Mouse (Mus musculus) hindbrain, embryonic 15.5 days (tissue): Measurements from ENCODE around the gene Llgl2. TPM values are rescaled to one million over a fixed set of nuclear protein-coding genes. Genes with fewer than 3 reads are reported as not detected.

ENCODE experiments used
- ATAC-seq: fragments of 200-750 bp; cut with Nextera tagmentation; 2 replicates; pipeline ENCODE4 v1.8.0; 2017; ENCODE audit warnings: low read depth, moderate number of reproducible peaks, moderate TSS enrichment; ENCODE audit not compliant: low FRiP score
- H3K27ac ChIP-seq: fragments of 300-500 bp; sonication (generic); replicated peaks from 2 replicates; pipeline ENCODE4 v1.5.1; 2015; ENCODE audit warnings: mild to moderate bottlenecking, inconsistent platforms
- H3K27me3 ChIP-seq: fragments of 300-500 bp; sonication (generic); 2 replicates; pipeline ENCODE4 v1.6.1; 2015; ENCODE audit warnings: control low read depth, inconsistent platforms
- H3K36me3 ChIP-seq: fragments of 300-500 bp; sonication (generic); 2 replicates; pipeline ENCODE4 v1.6.1; 2015; ENCODE audit warnings: control low read depth, inconsistent platforms
- H3K4me1 ChIP-seq: fragments of 300-500 bp; sonication (generic); replicated peaks from 2 replicates; pipeline ENCODE4 v1.6.1; 2015; ENCODE audit warnings: control low read depth, inconsistent platforms
- H3K4me2 ChIP-seq: fragments of 300-500 bp; sonication (generic); 2 replicates; pipeline ENCODE4 v1.6.1; 2015; ENCODE audit warnings: moderate library complexity, mild to moderate bottlenecking, inconsistent platforms
- H3K4me3 ChIP-seq: fragments of 300-500 bp; sonication (generic); 2 replicates; pipeline ENCODE4 v1.5.1; 2015; ENCODE audit warnings: mild to moderate bottlenecking, inconsistent platforms
- H3K9ac ChIP-seq: fragments of 300-500 bp; sonication (generic); 2 replicates; pipeline ENCODE4 v1.6.1; 2015; ENCODE audit warnings: inconsistent platforms
- H3K9me3 ChIP-seq: fragments of 300-500 bp; sonication (generic); 2 replicates; pipeline ENCODE4 v1.6.1; 2016; ENCODE audit warnings: control low read depth, inconsistent platforms
- WGBS: fragments of 180-500 bp; shearing (Covaris S2); methylation state at CpG from one replicate; pipeline ENCODE4 v1.1.7; 2015; 5-methylcytosine and 5-hydroxymethylcytosine counted together
- polyA plus RNA-seq: library from polyadenylated mRNA; unstranded; fragments of >200 nt; fragmentation: Nextera tagmentation; extraction: Ambion mirVana; gene quantifications from 2 replicates; pipeline ENCODE4 v1.2.1, GENCODE M21; 2015

Gene Llgl2
- polyA plus RNA-seq, 1 experiment from 2014 or later: 1.3 TPM

DNA sequence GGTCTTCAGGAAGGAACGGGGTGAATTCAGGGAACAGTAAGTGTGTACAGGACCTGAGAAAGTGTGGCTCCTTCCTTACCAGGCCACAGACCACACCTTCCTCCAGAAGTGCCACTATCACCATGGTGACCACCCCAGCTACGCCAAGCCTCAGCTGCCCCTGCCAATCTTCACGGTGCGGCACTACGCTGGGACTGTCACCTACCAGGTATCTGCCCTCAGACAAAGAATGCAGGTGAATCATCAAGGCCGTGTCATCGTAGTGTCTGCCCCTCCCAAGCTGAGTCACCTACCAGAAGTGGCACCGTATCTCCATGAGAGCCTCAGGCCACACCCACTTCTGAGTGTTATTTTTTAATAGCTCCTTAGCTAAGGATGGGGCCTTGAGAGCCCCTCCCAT lies 45.5 kb downstream of the Llgl2 start:
- Histone ChIP-seq H3K9me3 (no peaks in the 10 kb centered on the region), H3K9ac (no peak overlapping the region), H3K36me3 (no peaks in the 10 kb centered on the region), H3K4me1 (no peaks in the 10 kb centered on the region), H3K27me3 (no peaks in the 10 kb centered on the region), H3K4me3 (no peak overlapping the region), H3K27ac (no peak overlapping the region), H3K4me2 (no peak overlapping the region)
- no peak for ATAC-seq
- 86% methylated on average over 8 of the region's 8 CpGs for WGBS

DNA sequence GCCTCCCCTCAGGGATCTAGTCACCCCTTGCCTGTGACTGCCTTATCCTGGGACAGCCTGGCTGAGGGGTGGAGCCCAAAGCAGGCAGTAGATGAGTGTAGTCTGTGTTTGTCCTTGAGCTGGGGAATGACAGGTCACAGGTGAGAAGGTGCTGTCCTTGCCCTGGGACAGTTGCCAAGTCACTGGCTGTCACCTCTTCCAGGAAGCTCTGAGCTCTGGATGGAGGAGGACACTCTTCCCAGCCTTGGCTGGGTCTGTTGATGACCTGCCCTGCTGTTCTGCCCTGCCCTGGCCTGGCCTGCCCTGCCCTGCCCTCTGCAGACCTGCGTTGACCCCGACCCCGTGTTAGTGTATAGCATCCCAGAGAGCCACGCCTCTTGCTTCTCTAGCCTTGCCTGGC lies 48.6 kb downstream of the Llgl2 start:
- H3K27me3 ChIP-seq: no peaks in the 10 kb centered on the region
- H3K9ac ChIP-seq: no peak overlapping the region
- no peak overlapping the region for H3K27ac ChIP-seq
- no peak for ATAC-seq
- no peaks in the 10 kb centered on the region for H3K4me1 ChIP-seq
- H3K4me3 ChIP-seq: no peak overlapping the region
- H3K36me3 ChIP-seq: no peaks in the 10 kb centered on the region
- 75% methylated on average over 4 of the region's 4 CpGs for WGBS
- H3K4me2 ChIP-seq: no peak overlapping the region
- no peaks in the 10 kb centered on the region for H3K9me3 ChIP-seq

DNA sequence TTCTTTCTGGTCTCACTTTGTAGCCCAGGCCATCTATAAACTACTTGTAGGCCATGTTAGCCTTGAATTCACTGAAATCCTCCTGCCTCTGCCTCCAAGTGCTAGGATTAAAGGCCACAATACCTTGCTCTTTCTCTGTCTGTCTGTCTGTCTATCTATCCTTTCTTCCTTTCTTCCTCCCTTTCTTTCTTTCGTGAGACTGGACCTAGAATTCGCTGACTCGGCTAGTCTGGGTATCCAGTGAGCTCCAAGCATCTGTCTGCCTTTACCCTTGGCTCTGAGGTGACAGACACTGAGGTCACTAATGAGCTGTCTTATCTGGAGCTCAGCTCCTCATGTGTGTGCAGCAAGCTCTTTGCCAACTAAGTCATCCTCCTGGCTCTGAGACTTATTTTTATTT lies 52.1 kb downstream of the Llgl2 start:
- H3K27ac ChIP-seq: no peak overlapping the region
- no peak overlapping the region for H3K4me3 ChIP-seq
- H3K9me3 ChIP-seq: no peaks in the 10 kb centered on the region
- H3K27me3 ChIP-seq: no peaks in the 10 kb centered on the region
- no peak overlapping the region for H3K9ac ChIP-seq
- no peak for ATAC-seq
- no peak overlapping the region for H3K4me2 ChIP-seq
- no peaks in the 10 kb centered on the region for H3K36me3 ChIP-seq
- WGBS: 97% methylated on average over 3 of the region's 3 CpGs
- H3K4me1 ChIP-seq: no peaks in the 10 kb centered on the region

- Histone ChIP-seq H3K4me1 (no peaks in the 10 kb centered on the region), H3K27ac (no peak overlapping the region), H3K4me3 (no peak overlapping the region), H3K9me3 (no peaks in the 10 kb centered on the region), H3K9ac (no peak overlapping the region), H3K4me2 (no peak overlapping the region), H3K27me3 (no peaks in the 10 kb centered on the region), H3K36me3 (no peaks in the 10 kb centered on the region)
- no peak for ATAC-seq
- WGBS: 78% methylated on average over 5 of the region's 5 CpGs
These were observed 52.6 kb downstream of the Llgl2 start for GRCm38 (mm10) chr11:115876438-115876837.

- no peak overlapping the region for H3K4me3 ChIP-seq
- no peak for ATAC-seq
- no peak overlapping the region for H3K27ac ChIP-seq
- H3K9ac ChIP-seq: no peak overlapping the region
- WGBS: 75% methylated on average over 6 of the region's 6 CpGs
- H3K9me3 ChIP-seq: no peaks in the 10 kb centered on the region
- H3K4me2 ChIP-seq: no peak overlapping the region
- H3K27me3 ChIP-seq: no peaks in the 10 kb centered on the region
- H3K4me1 ChIP-seq: no peaks in the 10 kb centered on the region
- no peaks in the 10 kb centered on the region for H3K36me3 ChIP-seq
These were observed 53.4 kb downstream of the Llgl2 start for GRCm38 (mm10) chr11:115877174-115877755.

- WGBS: 75% methylated on average over 8 of the region's 8 CpGs
- Histone ChIP-seq H3K4me1 (no peaks in the 10 kb centered on the region), H3K27ac (no peak overlapping the region), H3K36me3 (no peaks in the 10 kb centered on the region), H3K27me3 (no peaks in the 10 kb centered on the region), H3K9ac (no peak overlapping the region), H3K9me3 (no peaks in the 10 kb centered on the region), H3K4me2 (no peak overlapping the region), H3K4me3 (no peak overlapping the region)
- ATAC-seq: no peak
These were observed 54.2 kb downstream of the Llgl2 start for GRCm38 (mm10) chr11:115878071-115878470.

DNA sequence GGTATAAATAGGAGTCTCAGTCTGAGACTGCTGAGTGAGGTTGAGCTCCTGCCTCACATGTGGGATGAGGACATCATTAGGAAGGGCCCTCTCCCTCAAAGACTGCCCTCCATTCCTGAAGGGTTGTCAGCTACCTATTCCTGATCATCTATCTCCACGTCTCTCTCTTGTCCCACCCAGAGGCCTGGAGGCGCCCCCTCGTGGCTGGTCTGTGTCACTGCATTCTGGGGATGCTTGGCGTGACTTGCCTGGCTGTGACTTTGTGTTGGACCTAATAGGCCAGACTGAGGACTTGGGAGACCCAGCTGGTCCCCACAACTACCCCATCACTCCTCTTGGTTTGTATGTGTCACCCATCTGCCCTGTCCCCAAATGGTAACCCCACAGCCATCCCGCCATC lies 57.2 kb downstream of the Llgl2 start:
- ATAC-seq: no peak
- H3K4me1 ChIP-seq: no peaks in the 10 kb centered on the region
- H3K9ac ChIP-seq: no peak overlapping the region
- no peak overlapping the region for H3K27ac ChIP-seq
- 0 out of 2 replicates have a peak, but pooled peaks cover 2% of the 10 kb centered on the region for H3K27me3 ChIP-seq
- WGBS: 23% methylated on average over 5 of the region's 5 CpGs
- H3K36me3 ChIP-seq: no peaks in the 10 kb centered on the region
- H3K4me2 ChIP-seq: no peak overlapping the region
- H3K9me3 ChIP-seq: no peaks in the 10 kb centered on the region
- H3K4me3 ChIP-seq: no peak overlapping the region

DNA sequence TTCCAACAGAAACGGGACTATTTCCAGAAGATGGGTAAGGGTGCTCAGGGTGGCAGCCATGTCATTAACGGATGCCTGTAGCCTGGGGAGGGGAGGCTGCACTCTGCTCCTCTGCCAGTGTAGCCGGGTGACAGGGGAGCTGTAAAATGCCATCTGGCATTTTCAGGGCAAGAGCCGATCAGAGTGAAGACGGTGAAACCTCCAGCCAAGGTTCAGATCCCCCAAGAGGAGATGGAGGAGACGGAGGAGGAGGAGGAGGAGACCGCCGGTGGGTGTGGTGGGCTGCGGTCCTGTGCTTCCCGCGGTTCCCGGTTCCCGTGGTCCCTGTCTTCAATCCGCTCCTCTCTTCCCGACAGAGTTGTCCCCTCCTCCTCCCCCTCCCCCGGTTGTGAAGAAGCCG lies 59.4 kb downstream of the Llgl2 start:
- no peak overlapping the region for H3K4me2 ChIP-seq
- ATAC-seq: no peak
- WGBS: 30% methylated on average over 15 of the region's 17 CpGs
- no peak overlapping the region for H3K9ac ChIP-seq
- no peaks in the 10 kb centered on the region for H3K4me1 ChIP-seq
- 0 out of 2 replicates have a peak, but pooled peaks cover 2% of the 10 kb centered on the region for H3K27me3 ChIP-seq
- H3K9me3 ChIP-seq: no peaks in the 10 kb centered on the region
- H3K36me3 ChIP-seq: no peaks in the 10 kb centered on the region
- H3K4me3 ChIP-seq: no peak overlapping the region
- H3K27ac ChIP-seq: no peak overlapping the region

- Histone ChIP-seq H3K9me3 (no peaks in the 10 kb centered on the region), H3K9ac (no peak overlapping the region), H3K36me3 (no peaks in the 10 kb centered on the region), H3K4me3 (no peak overlapping the region), H3K27ac (no peak overlapping the region), H3K27me3 (0 out of 2 replicates have a peak, but pooled peaks cover 2% of the 10 kb centered on the region), H3K4me2 (no peak overlapping the region), H3K4me1 (no peaks in the 10 kb centered on the region)
- 91% methylated on average over 3 of the region's 3 CpGs for WGBS
- ATAC-seq: no peak
These were observed 60.5 kb downstream of the Llgl2 start for GRCm38 (mm10) chr11:115884361-115884760.

DNA sequence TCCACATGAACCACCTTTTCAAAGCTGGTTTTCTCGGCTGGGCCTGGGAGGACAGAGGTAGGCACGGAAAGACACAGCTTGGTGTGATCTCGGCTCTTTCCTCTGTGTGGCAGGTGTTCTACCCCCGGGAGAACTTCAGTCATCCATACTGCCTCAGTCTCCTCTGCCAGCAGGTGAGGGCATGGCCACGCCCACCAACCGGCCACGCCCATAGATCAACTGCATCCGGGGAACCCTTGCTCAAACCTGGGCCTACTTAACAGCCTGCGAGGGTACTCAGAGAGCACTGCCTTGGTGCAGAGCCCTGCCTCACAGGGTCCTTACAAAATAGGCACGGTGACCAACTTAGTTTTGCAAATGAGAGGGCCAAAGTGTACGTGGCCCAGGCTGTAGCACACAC lies 61.4 kb downstream of the Llgl2 start:
- no peak overlapping the region for H3K4me2 ChIP-seq
- H3K36me3 ChIP-seq: no peaks in the 10 kb centered on the region
- no peak overlapping the region for H3K9ac ChIP-seq
- no peaks in the 10 kb centered on the region for H3K9me3 ChIP-seq
- no peak for ATAC-seq
- H3K4me3 ChIP-seq: no peak overlapping the region
- no peak overlapping the region for H3K27ac ChIP-seq
- no peaks in the 10 kb centered on the region for H3K4me1 ChIP-seq
- 0 out of 2 replicates have a peak, but pooled peaks cover 2% of the 10 kb centered on the region for H3K27me3 ChIP-seq
- WGBS: 79% methylated on average over 11 of the region's 11 CpGs

- Histone ChIP-seq H3K4me1 (no peaks in the 10 kb centered on the region), H3K9me3 (no peaks in the 10 kb centered on the region), H3K27me3 (0 out of 2 replicates have a peak, but pooled peaks cover 2% of the 10 kb centered on the region), H3K9ac (no peak overlapping the region), H3K27ac (no peak overlapping the region), H3K4me3 (no peak overlapping the region), H3K36me3 (no peaks in the 10 kb centered on the region), H3K4me2 (no peak overlapping the region)
- no peak for ATAC-seq
- 93% methylated on average over 11 of the region's 11 CpGs for WGBS
These were observed 62.6 kb downstream of the Llgl2 start for GRCm38 (mm10) chr11:115886446-115886845.

DNA sequence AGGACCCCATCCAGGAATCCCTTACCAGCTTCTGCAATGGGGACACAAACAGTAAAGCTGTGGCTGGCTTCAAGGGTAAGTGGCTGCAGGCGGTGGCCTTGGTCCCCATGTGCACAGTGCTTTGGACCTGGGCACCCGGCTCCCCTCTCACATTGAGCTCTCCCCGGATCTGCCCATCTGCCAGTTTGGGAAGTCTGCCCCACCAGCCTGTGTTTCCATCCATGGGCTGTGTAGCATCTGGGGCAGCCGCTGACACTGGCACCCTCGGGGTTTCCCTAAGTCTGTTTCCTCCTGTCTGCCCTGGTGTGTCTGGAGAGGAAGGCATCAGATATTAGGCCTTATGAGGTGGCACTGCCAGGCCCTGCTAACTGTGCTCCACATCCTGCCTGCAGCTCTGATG lies 64.2 kb downstream of the Llgl2 start:
- Histone ChIP-seq H3K4me2 (no peak overlapping the region), H3K9ac (no peak overlapping the region), H3K27ac (no peak overlapping the region), H3K4me3 (no peak overlapping the region), H3K36me3 (no peaks in the 10 kb centered on the region), H3K9me3 (no peaks in the 10 kb centered on the region), H3K4me1 (no peaks in the 10 kb centered on the region), H3K27me3 (0 out of 2 replicates have a peak, but pooled peaks cover 2% of the 10 kb centered on the region)
- ATAC-seq: no peak
- WGBS: 73% methylated on average over 5 of the region's 5 CpGs

- no peak overlapping the region for H3K4me3 ChIP-seq
- no peak overlapping the region for H3K4me2 ChIP-seq
- no peaks in the 10 kb centered on the region for H3K36me3 ChIP-seq
- no peaks in the 10 kb centered on the region for H3K27me3 ChIP-seq
- no peaks in the 10 kb centered on the region for H3K4me1 ChIP-seq
- no peak for ATAC-seq
- H3K27ac ChIP-seq: no peak overlapping the region
- no peaks in the 10 kb centered on the region for H3K9me3 ChIP-seq
- no peak overlapping the region for H3K9ac ChIP-seq
- 88% methylated on average over 6 of the region's 6 CpGs for WGBS
These were observed 65.3 kb downstream of the Llgl2 start for GRCm38 (mm10) chr11:115889159-115889558.
